Mouse (Mus musculus): ENCODE results near the gene Tmem190.

Gene Tmem190

GRCm38 (mm10) chr7:4782759-4783158 lies at the start of gene Tmem190, which contains the start of gene Il11:
Tmem190 (plus strand) TSS chr7:4782937.
Il11 (minus strand) TSS chr7:4782859.
- DNase-seq (ENCODE audit: low spot score in 2 of 2), result no peak

- no peak for DNase-seq (ENCODE audit: low spot score in 2 of 2)
Measured at GRCm38 (mm10) chr7:4732968-4733392, 49.8 kb upstream of the Tmem190 start.

GRCm38 (mm10) chr7:4739041-4739543 lies 43.6 kb upstream of the Tmem190 start:
- no peak for DNase-seq (ENCODE audit: low spot score in 2 of 2)

- peak; percentile 93 to 97 for DNase-seq (ENCODE audit: low spot score in 2 of 2)
Measured at GRCm38 (mm10) chr7:4739544-4740275, 43.0 kb upstream of the Tmem190 start, which contains the start of gene Kmt5c. Kmt5c (plus strand) TSS chr7:4740115.

GRCm38 (mm10) chr7:4740309-4740727 lies 42.4 kb upstream of the Tmem190 start:
- no peak for DNase-seq (ENCODE audit: low spot score in 2 of 2)

- peak in 1 of 2 experiments; percentile 17 for DNase-seq (ENCODE audit: low spot score in 2 of 2)
Measured at GRCm38 (mm10) chr7:4741151-4741550, 41.6 kb upstream of the Tmem190 start.

GRCm38 (mm10) chr7:4741672-4742481 lies 40.9 kb upstream of the Tmem190 start:
- DNase-seq (ENCODE audit: low spot score in 2 of 2), result no peak

- DNase-seq (ENCODE audit: low spot score in 2 of 2), result no peak
Measured at GRCm38 (mm10) chr7:4742482-4742819, 40.3 kb upstream of the Tmem190 start.

GRCm38 (mm10) chr7:4743354-4743753 lies 39.4 kb upstream of the Tmem190 start:
- DNase-seq (ENCODE audit: low spot score in 2 of 2), result no peak

- no peak for DNase-seq (ENCODE audit: low spot score in 2 of 2)
Measured at GRCm38 (mm10) chr7:4744886-4745285, 37.9 kb upstream of the Tmem190 start.

- no peak for DNase-seq (ENCODE audit: low spot score in 2 of 2)
Measured at GRCm38 (mm10) chr7:4746326-4746980, 36.3 kb upstream of the Tmem190 start.

- no peak for DNase-seq (ENCODE audit: low spot score in 2 of 2)
Measured at GRCm38 (mm10) chr7:4747156-4747899, 35.4 kb upstream of the Tmem190 start.

- no peak for DNase-seq (ENCODE audit: low spot score in 2 of 2)
Measured at GRCm38 (mm10) chr7:4748321-4748720, 34.4 kb upstream of the Tmem190 start.

GRCm38 (mm10) chr7:4749169-4749568 lies 33.6 kb upstream of the Tmem190 start:
- no peak for DNase-seq (ENCODE audit: low spot score in 2 of 2)

- DNase-seq (ENCODE audit: low spot score in 2 of 2), result peak; percentile 26 to 42
Measured at GRCm38 (mm10) chr7:4751971-4752820, 30.5 kb upstream of the Tmem190 start.

- peak; percentile 89 to 91 for DNase-seq (ENCODE audit: low spot score in 2 of 2)
Measured at GRCm38 (mm10) chr7:4752821-4753570, 29.7 kb upstream of the Tmem190 start, which contains the start of gene Cox6b2. Cox6b2 (minus strand) TSS chr7:4753094.

GRCm38 (mm10) chr7:4759670-4760069 lies 23.1 kb upstream of the Tmem190 start:
- no peak for DNase-seq (ENCODE audit: low spot score in 2 of 2)

GRCm38 (mm10) chr7:4764946-4765710 lies 17.6 kb upstream of the Tmem190 start:
- no peak for DNase-seq (ENCODE audit: low spot score in 2 of 2)

GRCm38 (mm10) chr7:4771202-4771601 lies 11.5 kb upstream of the Tmem190 start, which contains the start of gene Fam71e2:
Fam71e2 (minus strand) TSS chr7:4771302.
- DNase-seq (ENCODE audit: low spot score in 2 of 2), result no peak

All from thymus, postnatal 10 days (tissue).